In genomic region chr17:56393238-56393637, GRCm38 (mm10) we compare ENCODE assay signal across 20 mouse cellular contexts.
"Had no signal": no experiment of that assay in that cellular context is flagged by ENCODE, and none has a peak within 500 bp of the region (broad histone marks: within the 10 kb centered on the region; RNA-seq: fewer than 3 reads in every experiment).

No protein-coding gene starts in this region.

- H3K4me2 ChIP-seq: intestine, embryonic 15.5 days; kidney, embryonic 15.5 days; limb, embryonic 13.5 days; lung, embryonic 14.5 days; midbrain, embryonic 12.5 days had no signal

- H3K9me3 ChIP-seq: intestine, embryonic 15.5 days; kidney, embryonic 15.5 days; limb, embryonic 10.5 days; limb, embryonic 13.5 days; midbrain, embryonic 12.5 days had no signal

- ATAC-seq: intestine, embryonic 15.5 days; liver, postnatal 0 days; lung, postnatal 0 days; midbrain, embryonic 16.5 days had no signal

- H3K9ac ChIP-seq: intestine, embryonic 15.5 days; kidney, embryonic 15.5 days; limb, embryonic 13.5 days; liver, embryonic 14.5 days; liver, postnatal 0 days; lung, embryonic 14.5 days; midbrain, embryonic 12.5 days had no signal

- H3K27me3 ChIP-seq: intestine, embryonic 15.5 days; kidney, embryonic 15.5 days; limb, embryonic 13.5 days; midbrain, embryonic 12.5 days had no signal

- DNase-seq: kidney, adult 11 months; kidney, adult 8-10 months; kidney, postnatal 10 days; kidney, postnatal 4 days; layer of hippocampus, adult 9-11 months; layer of hippocampus, postnatal 36 days; liver; liver, postnatal 0 days; lung, embryonic 14.5 days; thymus, postnatal 25 days had no signal

- H3K4me3 ChIP-seq: intestine, embryonic 15.5 days; kidney, embryonic 15.5 days; limb, embryonic 10.5 days; limb, embryonic 13.5 days; midbrain, embryonic 12.5 days had no signal

- H3K4me1 ChIP-seq: intestine, embryonic 15.5 days; kidney, embryonic 15.5 days; limb, embryonic 10.5 days; limb, embryonic 13.5 days; midbrain, embryonic 12.5 days had no signal

- H3K27ac ChIP-seq: intestine, embryonic 15.5 days; kidney, embryonic 15.5 days; limb, embryonic 10.5 days; limb, embryonic 13.5 days; liver, embryonic 14.5 days; macrophage; midbrain, embryonic 12.5 days; stomach, postnatal 0 days had no signal
